Mouse (Mus musculus) adipocyte (in vitro differentiated cells): ENCODE data around the gene Morn1.

Experiments used
- DNase-seq: peaks from one replicate; pipeline ENCODE4 v3.0.0-alpha.2; 2016; ENCODE audit warnings: low spot score

Gene Morn1

GRCm38 (mm10) chr4:155086108-155087024 lies at the start of gene Morn1, which contains the start of gene Rer1:
Gene Morn1 (plus strand): TSS chr4:155086577.
Gene Rer1 (minus strand): TSS chr4:155086382.
- DNase-seq: peak; percentile 99

DNA sequence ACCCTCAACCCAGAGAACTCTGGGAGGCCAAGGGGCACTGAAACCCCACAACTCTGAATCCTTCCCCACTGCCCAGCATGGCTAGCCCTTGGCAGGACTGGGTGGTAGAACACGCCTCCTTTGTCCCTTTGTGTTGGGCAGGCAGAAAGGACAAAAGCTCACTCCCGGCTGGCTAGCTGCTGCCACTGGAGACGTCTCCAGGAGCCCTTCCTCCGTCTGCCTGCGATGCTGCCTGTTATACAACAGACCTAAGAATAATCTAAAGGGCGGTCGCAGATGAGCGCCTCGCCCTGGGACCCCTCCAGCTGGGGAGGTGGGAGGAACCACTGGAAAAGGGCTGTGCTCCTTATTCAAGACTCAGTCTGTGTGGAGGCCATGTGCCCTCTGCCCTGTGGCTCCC lies 46.2 kb upstream of the Morn1 start:
- DNase-seq: no peak

GRCm38 (mm10) chr4:155040696-155041095 lies 45.7 kb upstream of the Morn1 start:
- DNase-seq: no peak

DNA sequence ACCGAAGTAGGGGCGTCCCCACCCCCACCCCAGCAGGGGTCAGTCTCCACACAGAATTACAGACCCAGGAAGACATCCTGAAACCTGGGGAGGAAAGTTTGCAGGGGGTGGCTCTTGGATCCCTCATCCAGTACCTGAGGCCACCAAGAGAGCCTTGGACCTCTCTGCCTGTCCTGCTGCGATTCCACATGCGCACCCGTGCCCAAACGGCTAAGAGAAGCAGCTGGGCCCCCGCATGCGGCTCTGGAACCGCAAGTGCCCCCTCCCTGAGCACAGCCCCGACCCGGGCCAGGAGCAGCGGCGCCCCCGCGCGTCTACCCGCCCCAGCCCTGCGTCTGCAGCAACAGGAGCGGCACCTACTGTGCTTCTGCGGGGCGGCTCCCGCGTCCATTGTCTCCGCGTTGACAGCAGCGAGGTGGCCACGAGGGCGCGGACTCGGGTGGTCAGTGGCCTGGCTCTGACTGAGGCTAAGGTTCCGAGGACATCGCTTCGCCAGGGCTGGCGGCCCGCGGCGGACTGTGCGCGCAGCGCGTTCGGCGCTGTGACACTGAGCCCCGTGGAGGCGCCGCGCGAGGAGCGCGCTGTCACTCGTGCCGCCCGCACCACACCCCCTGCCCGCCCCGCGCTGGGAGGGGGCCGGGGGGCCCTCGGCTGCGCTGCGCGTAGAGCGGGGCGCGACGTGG lies 43.6 kb upstream of the Morn1 start:
- DNase-seq: no peak

- DNase-seq: no peak
Observed at GRCm38 (mm10) chr4:155043289-155043625, 43.1 kb upstream of the Morn1 start.

DNA sequence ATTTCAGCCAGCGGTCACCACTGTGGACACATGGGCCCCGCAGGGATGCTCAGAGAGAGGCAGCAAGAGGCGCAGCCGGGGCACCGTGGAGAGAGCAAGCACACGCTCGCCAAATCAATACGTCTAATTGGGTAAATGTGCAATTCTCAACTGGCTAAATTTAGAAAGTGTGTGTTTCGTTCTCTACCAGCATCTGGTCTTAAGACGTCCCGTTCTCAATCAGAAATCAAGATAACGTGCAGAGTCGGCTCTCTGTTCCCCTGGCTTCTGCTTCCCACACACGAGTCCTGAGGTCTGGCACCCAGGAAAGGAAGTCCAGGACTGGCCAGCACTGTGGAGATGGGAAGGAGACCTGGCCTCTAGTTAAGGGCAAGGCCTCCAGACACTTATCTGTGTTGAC lies 39.7 kb upstream of the Morn1 start:
- no peak for DNase-seq

- no peak for DNase-seq
Observed at GRCm38 (mm10) chr4:155050116-155050515, 36.3 kb upstream of the Morn1 start.

GRCm38 (mm10) chr4:155056724-155057123 lies 29.7 kb upstream of the Morn1 start, which contains the start of gene Plch2:
Gene Plch2 (minus strand): TSS chr4:155056784.
- DNase-seq: no peak

- no peak for DNase-seq
Observed at GRCm38 (mm10) chr4:155058325-155058724, 28.1 kb upstream of the Morn1 start.

GRCm38 (mm10) chr4:155063895-155064294 lies 22.5 kb upstream of the Morn1 start:
- no peak for DNase-seq

DNA sequence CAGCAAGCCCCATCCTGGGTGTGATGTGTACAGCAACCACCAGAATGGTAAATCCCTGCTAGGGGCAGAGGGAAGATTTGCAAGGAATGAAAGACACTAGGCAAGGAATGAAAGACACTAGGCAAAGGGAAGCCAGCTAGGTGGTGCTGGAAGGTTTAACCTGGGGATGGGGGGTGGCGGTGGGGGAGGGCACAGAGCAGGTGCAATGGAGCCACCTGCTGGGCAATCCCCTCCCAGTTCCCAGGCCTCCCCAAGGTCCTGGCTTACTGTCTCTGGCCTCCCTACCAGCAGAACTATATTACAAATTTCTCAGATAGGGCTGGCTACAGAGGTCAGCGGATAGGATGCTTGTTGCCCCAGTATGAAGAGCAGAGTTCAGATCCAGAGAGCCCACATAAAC lies 21.9 kb upstream of the Morn1 start:
- DNase-seq: no peak

DNA sequence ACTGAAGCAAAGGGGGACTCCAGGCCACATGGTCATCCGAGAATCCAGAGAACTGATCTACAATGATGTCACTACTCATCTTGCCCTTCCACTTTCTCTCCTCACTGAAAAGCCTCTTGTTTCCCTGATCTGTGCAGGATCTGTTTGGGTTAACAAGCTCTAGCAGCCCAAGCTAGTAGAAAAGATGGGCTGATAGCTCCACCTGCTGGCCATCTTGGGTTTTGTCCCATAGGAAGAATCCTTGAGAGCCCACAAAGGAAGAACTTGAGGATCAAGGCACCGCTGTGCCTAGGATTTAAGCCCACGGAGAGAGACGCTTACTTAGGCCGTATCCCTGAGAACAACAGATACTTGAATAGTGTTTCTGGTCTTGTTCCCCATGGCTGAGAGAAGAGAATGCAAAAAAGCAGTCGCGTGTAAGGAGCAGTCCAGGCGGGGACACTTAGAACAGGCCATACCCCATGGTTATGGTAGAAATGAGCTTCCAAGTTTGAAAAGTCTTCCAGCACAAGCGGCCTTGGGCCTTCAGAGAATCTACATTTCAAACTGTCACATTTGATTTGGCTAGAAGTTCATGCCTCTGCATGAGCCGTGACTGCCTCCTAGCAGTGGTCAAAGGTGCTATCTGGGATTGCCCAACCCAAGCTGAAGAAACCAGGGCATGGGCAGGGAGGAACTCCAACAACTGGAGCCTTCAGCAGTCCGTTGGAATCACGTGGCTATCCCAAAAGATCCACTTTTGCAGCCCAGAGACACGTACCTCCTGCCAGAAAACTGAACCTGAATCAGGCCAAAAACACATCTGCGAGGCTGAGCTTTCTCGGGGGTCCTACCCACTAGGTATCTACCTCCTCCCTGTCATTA lies 20.2 kb upstream of the Morn1 start:
- peak; percentile 96 for DNase-seq

GRCm38 (mm10) chr4:155066834-155067522 lies 19.4 kb upstream of the Morn1 start, which contains the start of gene Pex10:
Gene Pex10 (plus strand): TSS chr4:155067016.
- DNase-seq: peak; percentile 96

- no peak for DNase-seq
Observed at GRCm38 (mm10) chr4:155068357-155068972, 17.9 kb upstream of the Morn1 start.

- DNase-seq: peak; percentile 24
Observed at GRCm38 (mm10) chr4:155069191-155069590, 17.2 kb upstream of the Morn1 start.

GRCm38 (mm10) chr4:155070199-155070598 lies 16.2 kb upstream of the Morn1 start:
- DNase-seq: no peak

DNA sequence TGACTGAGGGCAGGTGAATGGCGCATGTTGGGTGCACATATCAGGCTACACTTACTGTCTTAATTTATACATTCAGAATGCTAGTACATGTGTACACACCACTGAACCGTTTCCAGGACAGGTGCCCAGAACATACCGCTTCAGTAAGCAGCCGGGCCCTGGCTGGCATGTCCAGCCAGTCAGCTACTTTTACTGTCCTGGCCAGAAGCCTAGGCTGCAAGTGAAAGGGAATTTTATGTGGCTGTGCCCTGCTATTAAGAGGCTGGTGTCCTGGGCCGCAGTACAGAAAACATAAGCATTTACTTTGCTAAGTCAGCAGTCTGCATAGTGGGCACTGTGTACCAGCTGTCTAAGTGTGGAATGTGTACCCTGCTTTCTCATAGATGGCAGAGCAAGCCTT lies 15.5 kb upstream of the Morn1 start:
- DNase-seq: peak; percentile 16

- DNase-seq: no peak
Observed at GRCm38 (mm10) chr4:155074418-155074817, 12.0 kb upstream of the Morn1 start.

- no peak for DNase-seq
Observed at GRCm38 (mm10) chr4:155075137-155075536, 11.2 kb upstream of the Morn1 start.

DNA sequence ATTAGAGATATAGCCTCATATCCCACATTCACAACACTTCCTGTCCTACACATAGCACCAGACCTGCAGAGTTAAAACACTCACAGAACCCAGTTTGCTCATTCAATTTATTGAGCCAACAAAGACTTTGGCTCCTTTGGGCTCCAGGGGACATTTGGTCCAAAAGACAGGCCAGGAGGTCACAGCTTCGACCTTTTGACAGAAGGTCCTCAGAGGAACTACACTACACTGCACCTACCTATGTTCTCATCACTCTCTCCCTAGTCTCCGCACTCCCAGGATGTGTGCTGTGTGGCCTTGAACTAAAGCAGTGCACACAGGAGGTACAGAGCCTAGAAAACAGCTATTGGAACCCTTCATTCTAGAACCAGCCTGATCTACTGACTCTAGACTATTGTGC lies 10.6 kb upstream of the Morn1 start:
- no peak for DNase-seq

DNA sequence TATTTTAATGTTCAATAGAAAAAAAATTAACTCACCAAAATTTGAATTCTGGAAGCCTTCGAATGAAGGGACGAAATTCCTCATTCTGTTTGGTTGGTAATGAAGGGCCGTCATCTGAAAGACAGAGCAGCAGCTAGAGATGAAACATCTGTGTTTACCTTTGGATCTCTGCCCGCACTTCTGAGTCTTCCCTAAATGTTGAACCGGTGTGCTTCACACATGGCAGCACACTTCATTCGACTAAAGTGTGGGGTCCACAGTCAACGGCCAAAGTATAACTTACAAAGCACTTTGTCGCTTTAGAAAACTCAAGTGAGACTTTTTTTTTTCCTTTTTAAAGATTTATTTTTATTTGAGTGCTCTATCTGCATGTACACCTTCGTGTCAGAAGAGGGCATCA lies 9.7 kb upstream of the Morn1 start:
- DNase-seq: no peak
